ENCODE assay signal across 9 mouse cellular contexts in the genomic region with DNA sequence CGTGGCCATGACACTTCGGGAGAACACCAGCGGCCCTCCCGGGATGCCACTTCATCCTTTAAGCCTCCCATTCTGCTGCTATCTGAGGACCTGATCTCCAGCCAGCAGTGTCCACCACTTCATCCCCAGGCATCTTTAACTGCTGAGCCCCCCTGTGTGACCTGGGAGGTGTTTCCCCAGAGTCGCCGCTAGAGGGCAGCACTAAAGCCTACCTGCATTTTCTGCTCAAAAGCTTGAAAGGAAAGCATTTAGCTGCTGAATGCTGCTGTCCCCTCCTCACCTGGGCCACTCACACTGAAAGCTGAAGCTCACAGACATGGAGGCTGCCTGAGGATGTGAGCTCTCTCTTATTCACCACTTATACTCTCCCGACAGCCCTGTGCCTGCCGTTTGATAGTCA. TPM values are rescaled to one million over a fixed set of nuclear protein-coding genes. Genes with fewer than 3 reads are reported as not detected.
DNase-seq lines count a peak whose midpoint lies in the region; ATAC-seq and TF ChIP-seq lines count a peak whose summit lies in the region.
"Not testable (repeated sequence)": the region's sequence is repeated elsewhere in the genome, so short reads cannot be mapped to it uniquely, and the experiment has no call there.
"Had no signal": no experiment of that assay in that cellular context is flagged by ENCODE, and none has a peak within 500 bp of the region (broad histone marks: within the 10 kb centered on the region; RNA-seq: fewer than 3 reads in every experiment).

No protein-coding gene starts in this region.

- 0 out of 2 replicates have a peak, but pooled peaks have one; percentile 17 for ATAC-seq in limb, embryonic 11.5 days (ENCODE audit: insufficient number of reproducible peaks, low FRiP score, low TSS enrichment, low read depth)
- ATAC-seq in midbrain, embryonic 15.5 days (replicated peaks): peak; percentile 63

- H3K9me3 ChIP-seq in limb, embryonic 11.5 days (ENCODE audit: control insufficient read depth, low read length); midbrain, embryonic 15.5 days: not testable (repeated sequence)

- not testable (repeated sequence) for H3K27ac ChIP-seq in limb, embryonic 11.5 days (replicated peaks; ENCODE audit: low read depth, low read length); midbrain, embryonic 15.5 days; spleen, adult 2 months (ENCODE audit: insufficient read depth, low read length)

- H3K9ac ChIP-seq in limb, embryonic 11.5 days (ENCODE audit: low read length); midbrain, embryonic 15.5 days: not testable (repeated sequence)

- not testable (repeated sequence) for H3K27me3 ChIP-seq in limb, embryonic 11.5 days (ENCODE audit: control insufficient read depth, insufficient read depth, low read length); midbrain, embryonic 15.5 days (replicated peaks); spleen, adult 2 months (ENCODE audit: control insufficient read depth, insufficient read depth, low read length)

- H3K4me3 ChIP-seq in limb, embryonic 11.5 days (ENCODE audit: low read depth, low read length); midbrain, embryonic 15.5 days; spleen, adult 2 months (ENCODE audit: extremely low read depth, insufficient read depth, insufficient read length): not testable (repeated sequence)

- DNase-seq in adrenal gland, adult (ENCODE audit: inconsistent age in 2 of 2, low spot score in 1 of 2): peak; percentile 22 to 67
- DNase-seq in cerebellum, postnatal 36 days: peak; percentile 19 to 24
- DNase-seq in gastrocnemius, adult 18-20 months (ENCODE audit: low spot score): peak; percentile 6
- DNase-seq in kidney, adult 11 months: peak; percentile 24
- DNase-seq in limb, embryonic 11.5 days (ENCODE audit: low spot score): peak; percentile 80
- peak in 1 of 2 experiments; percentile 32 for DNase-seq in spleen, adult 2 months (ENCODE audit: low read depth in 1 of 2, low spot score in 2 of 2)

- H3K36me3 ChIP-seq in limb, embryonic 11.5 days (ENCODE audit: control insufficient read depth, insufficient read depth, low read length); midbrain, embryonic 15.5 days (replicated peaks); spleen, adult 2 months (ENCODE audit: control insufficient read depth, insufficient read depth, low read length): not testable (repeated sequence)

- 17% methylated on average over 8 of the region's 8 CpGs for WGBS in limb, embryonic 11.5 days
- WGBS in midbrain, embryonic 15.5 days: 10% methylated on average over 8 of the region's 8 CpGs
- 25% methylated on average over 8 of the region's 8 CpGs for WGBS in spleen, adult 2 months

- TF ChIP-seq POLR2A in spleen, adult 2 months (IDR thresholded peaks at IDR 0.05; ENCODE audit: low read depth, low read length): not testable (repeated sequence)

- not testable (repeated sequence) for H3K4me2 ChIP-seq in limb, embryonic 11.5 days (ENCODE audit: low read depth, severe bottlenecking)
- peak overlapping the region; percentile 24; the same call in 1 of the 2 replicates for H3K4me2 ChIP-seq in midbrain, embryonic 15.5 days

- H3K4me1 ChIP-seq in limb, embryonic 11.5 days (ENCODE audit: control insufficient read depth, insufficient read depth, low read length); midbrain, embryonic 15.5 days; spleen, adult 2 months (ENCODE audit: control insufficient read depth, insufficient read depth, insufficient read length): not testable (repeated sequence)

- peak; percentile 38; the same call in 1 of the 2 replicates for TF ChIP-seq CTCF in spleen, adult 2 months (IDR thresholded peaks at IDR 0.05; ENCODE audit: extremely low read depth, insufficient read depth, insufficient read length, insufficient replicate concordance)

RNA-seq across cellular contexts. Expression of gene Omt2b, which starts 12.9 kb away (rescaled TPM):
- total RNA-seq in gastrocnemius, adult 18-20 months (2021): not detected
- not detected in 2 replicates for polyA plus RNA-seq in limb, embryonic 11.5 days (2014; fragmentation: Nextera tagmentation; extraction: Ambion mirVana)
- polyA plus RNA-seq in midbrain, embryonic 15.5 days (2015; fragmentation: Nextera tagmentation; extraction: Ambion mirVana): not detected in 2 replicates
- not detected in 2 replicates for polyA plus RNA-seq in spleen, adult 2 months (2012; rRNA removed)
- polyA plus RNA-seq: forebrain, embryonic 13.5 days; neural tube, embryonic 13.5 days had no signal

RNA-seq across cellular contexts. Expression of gene Gsta2, which starts 15.3 kb away (rescaled TPM):
- total RNA-seq in gastrocnemius, adult 18-20 months (2021): 1 to 10 TPM in 1 of 2 experiments, under 1 TPM in 1; 0.71 to 1.0 TPM
- polyA plus RNA-seq in limb, embryonic 11.5 days (2014; fragmentation: Nextera tagmentation; extraction: Ambion mirVana): not detected in 2 replicates
- not detected in 2 replicates for polyA plus RNA-seq in midbrain, embryonic 15.5 days (2015; fragmentation: Nextera tagmentation; extraction: Ambion mirVana)
- polyA plus RNA-seq in spleen, adult 2 months (2012; rRNA removed): 0.15 TPM in 1 of 2 replicates, not detected in the other
- polyA plus RNA-seq: forebrain, embryonic 13.5 days; neural tube, embryonic 13.5 days had no signal

RNA-seq across cellular contexts. Expression of gene Omt2a, which starts 25.7 kb away (rescaled TPM):
- not detected for total RNA-seq in gastrocnemius, adult 18-20 months (2021)
- polyA plus RNA-seq in limb, embryonic 11.5 days (2014; fragmentation: Nextera tagmentation; extraction: Ambion mirVana): not detected in 2 replicates
- polyA plus RNA-seq in midbrain, embryonic 15.5 days (2015; fragmentation: Nextera tagmentation; extraction: Ambion mirVana): not detected in 2 replicates
- polyA plus RNA-seq in spleen, adult 2 months (2012; rRNA removed): not detected in 2 replicates
- polyA plus RNA-seq: forebrain, embryonic 13.5 days; neural tube, embryonic 13.5 days had no signal

RNA-seq across cellular contexts. Expression of gene Dppa5a, which starts 27.7 kb away (rescaled TPM):
- total RNA-seq in gastrocnemius, adult 18-20 months (2021): not detected
- polyA plus RNA-seq in limb, embryonic 11.5 days (2014; fragmentation: Nextera tagmentation; extraction: Ambion mirVana): 0.33 TPM in 1 of 2 replicates, not detected in the other
- polyA plus RNA-seq in midbrain, embryonic 15.5 days (2015; fragmentation: Nextera tagmentation; extraction: Ambion mirVana): 5.6 and 6.3 TPM in 2 replicates
- not detected in 2 replicates for polyA plus RNA-seq in spleen, adult 2 months (2012; rRNA removed)

RNA-seq across cellular contexts. Expression of gene Ooep, which starts 38.2 kb away (rescaled TPM):
- not detected for total RNA-seq in gastrocnemius, adult 18-20 months (2021)
- polyA plus RNA-seq in limb, embryonic 11.5 days (2014; fragmentation: Nextera tagmentation; extraction: Ambion mirVana): 1.5 and 1.6 TPM in 2 replicates
- polyA plus RNA-seq in midbrain, embryonic 15.5 days (2015; fragmentation: Nextera tagmentation; extraction: Ambion mirVana): 6.3 and 6.5 TPM in 2 replicates
- polyA plus RNA-seq in spleen, adult 2 months (2012; rRNA removed): not detected in 2 replicates
